Mouse (Mus musculus) mesoderm, embryonic 11.5 days (tissue): ENCODE data around the gene Itga5.
A peak's percentile ranks its signal among the peaks of the same experiment; 100 is the strongest.
"Not testable (repeated sequence)": the region's sequence is repeated elsewhere in the genome, so short reads cannot be mapped to it uniquely, and the experiment has no call there.

ENCODE experiments used
- DNase-seq: peaks from one replicate; pipeline ENCODE4 v3.0.0-alpha.2; 2012; ENCODE audit warnings: low read depth, low spot score

The Itga5 gene

GRCm38 (mm10) chr15:103366376-103367149 is at the start of gene Itga5:
TSS of gene Itga5 (minus strand) at chr15:103366763.
- peak; percentile 47 for DNase-seq

GRCm38 (mm10) chr15:103405586-103405985 is 39.0 kb upstream of the Itga5 start:
- not testable (repeated sequence) for DNase-seq

- DNase-seq = no peak
Observed at GRCm38 (mm10) chr15:103401361-103401760, 34.8 kb upstream of the Itga5 start.

GRCm38 (mm10) chr15:103393577-103393976 is 27.0 kb upstream of the Itga5 start:
- no peak for DNase-seq

GRCm38 (mm10) chr15:103388556-103389145 is 22.1 kb upstream of the Itga5 start:
- peak; percentile 32 for DNase-seq

GRCm38 (mm10) chr15:103383771-103384488 is 17.4 kb upstream of the Itga5 start:
- DNase-seq = no peak

- DNase-seq = peak; percentile 58
Observed at GRCm38 (mm10) chr15:103382795-103383406, 16.3 kb upstream of the Itga5 start.

- no peak for DNase-seq
Observed at GRCm38 (mm10) chr15:103382075-103382474, 15.5 kb upstream of the Itga5 start.

GRCm38 (mm10) chr15:103378665-103379356 is 12.2 kb upstream of the Itga5 start:
- DNase-seq = no peak

- no peak for DNase-seq
Observed at GRCm38 (mm10) chr15:103377752-103378664, 11.4 kb upstream of the Itga5 start.

- DNase-seq = no peak
Observed at GRCm38 (mm10) chr15:103376837-103377269, 10.3 kb upstream of the Itga5 start.

GRCm38 (mm10) chr15:103375112-103375800 is 8.7 kb upstream of the Itga5 start:
- DNase-seq = no peak

GRCm38 (mm10) chr15:103372461-103372860 is 5.9 kb upstream of the Itga5 start:
- no peak for DNase-seq

- DNase-seq = no peak
Observed at GRCm38 (mm10) chr15:103371741-103372140, 5.2 kb upstream of the Itga5 start.

- DNase-seq = peak; percentile 37
Observed at GRCm38 (mm10) chr15:103371208-103371607, 4.6 kb upstream of the Itga5 start.

- no peak for DNase-seq
Observed at GRCm38 (mm10) chr15:103370462-103370861, 3.9 kb upstream of the Itga5 start.

GRCm38 (mm10) chr15:103369123-103369522 is 2.6 kb upstream of the Itga5 start:
- no peak for DNase-seq

GRCm38 (mm10) chr15:103368179-103368940 is 1.8 kb upstream of the Itga5 start:
- DNase-seq = no peak
